Mouse (Mus musculus): Measurements from ENCODE around the gene Olfr1206. TPM values are rescaled to one million over a fixed set of nuclear protein-coding genes. Genes with fewer than 3 reads are reported as not detected.
A peak's percentile ranks its signal among the peaks of the same experiment; 100 is the strongest.

Olfr1206 gene
- polyA plus RNA-seq (2015; fragmentation: Nextera tagmentation; extraction: Ambion mirVana), result not detected in 2 replicates

DNA sequence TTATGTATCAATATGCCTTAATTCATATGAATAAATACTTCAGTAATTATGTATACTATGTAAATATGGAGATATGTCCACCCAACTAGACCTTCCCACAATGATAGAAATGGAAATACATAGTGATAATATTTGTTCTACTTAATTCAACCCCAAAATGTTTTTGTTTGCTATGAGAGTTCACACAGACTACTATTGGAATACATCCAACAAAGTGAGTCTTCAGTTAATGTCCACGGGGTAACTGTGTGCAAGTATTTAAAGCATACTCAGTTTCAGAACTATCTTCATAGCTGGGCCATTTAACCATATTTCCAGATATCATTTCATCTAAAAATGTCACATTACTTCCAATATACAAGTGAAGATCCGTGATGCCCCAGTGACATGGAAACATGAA is at the start of gene Olfr1206:
Olfr1206 (plus strand) TSS at position 301 of the 400 bp plus-strand sequence.
- H3K9ac ChIP-seq, result no peak within 1 kb of the TSS
- no peak for ATAC-seq
- no peak within 1 kb of the TSS for H3K4me3 ChIP-seq (replicated peaks)
- no peaks in the 10 kb centered on the region for H3K36me3 ChIP-seq
- 84% methylated on average over 2 of the region's 2 CpGs for WGBS
- no peaks in the 10 kb centered on the region for H3K9me3 ChIP-seq
- no peak within 1 kb of the TSS for H3K4me2 ChIP-seq (replicated peaks)
- no peaks in the 10 kb centered on the region for H3K4me1 ChIP-seq (replicated peaks)
- no peaks in the 10 kb centered on the region for H3K27me3 ChIP-seq (replicated peaks)
- H3K27ac ChIP-seq, result no peak within 1 kb of the TSS

DNA sequence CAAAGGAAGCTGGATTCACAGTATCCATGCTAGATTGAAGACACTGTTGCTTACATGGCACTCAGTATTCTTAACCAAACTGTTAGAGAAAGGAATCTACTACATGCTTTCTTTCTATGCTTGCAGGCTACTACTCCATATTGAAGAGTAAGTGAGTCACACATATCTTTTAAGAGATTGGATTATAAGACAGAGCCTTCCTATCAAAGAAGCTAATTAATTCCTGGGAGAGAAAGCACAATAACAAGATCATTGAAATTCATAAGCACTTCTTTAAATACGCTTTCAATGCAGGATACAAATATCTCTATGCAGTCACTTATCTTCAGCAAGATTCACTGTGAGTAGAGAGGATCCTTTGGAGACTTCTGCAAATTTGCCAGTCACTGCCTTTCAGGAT is 48.8 kb upstream of the Olfr1206 start, which contains the start of gene Olfr1202:
Olfr1202 (plus strand) TSS at position 301 of the 400 bp plus-strand sequence.
- 75% methylated on average over 1 of the region's 1 CpGs for WGBS
- H3K4me3 ChIP-seq (replicated peaks), result no peak within 1 kb of the TSS
- no peaks in the 10 kb centered on the region for H3K4me1 ChIP-seq (replicated peaks)
- H3K36me3 ChIP-seq, result no peaks in the 10 kb centered on the region
- H3K9me3 ChIP-seq, result no peaks in the 10 kb centered on the region
- H3K9ac ChIP-seq, result no peak within 1 kb of the TSS
- H3K4me2 ChIP-seq (replicated peaks), result no peak within 1 kb of the TSS
- ATAC-seq, result no peak
- no peak within 1 kb of the TSS for H3K27ac ChIP-seq
- H3K27me3 ChIP-seq (replicated peaks), result no peaks in the 10 kb centered on the region

DNA sequence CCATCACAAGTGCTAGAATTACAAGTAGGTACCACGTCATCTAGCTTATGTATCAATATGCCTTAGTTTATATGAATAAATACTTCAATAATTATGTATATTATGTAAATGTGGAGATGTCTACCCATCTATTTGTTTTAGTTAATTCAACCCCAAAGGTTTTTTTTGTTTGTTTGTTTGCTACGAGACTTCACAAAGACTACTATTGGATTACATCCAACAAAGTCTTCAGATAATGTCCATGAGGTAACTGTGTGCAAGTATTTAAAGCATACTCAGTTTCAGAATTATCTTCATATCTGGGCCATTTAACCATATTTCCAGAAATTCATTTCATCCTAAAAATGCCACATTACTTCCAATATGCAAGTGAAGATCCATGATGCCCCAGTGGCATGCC is 33.6 kb upstream of the Olfr1206 start, which contains the start of gene Olfr1205:
Olfr1205 (plus strand) TSS at position 301 of the 400 bp plus-strand sequence.
- H3K4me3 ChIP-seq (replicated peaks), result no peak within 1 kb of the TSS
- H3K4me2 ChIP-seq (replicated peaks), result no peak within 1 kb of the TSS
- ATAC-seq, result no peak
- H3K4me1 ChIP-seq (replicated peaks), result no peaks in the 10 kb centered on the region
- WGBS, result 88% methylated on average over 2 of the region's 2 CpGs
- no peaks in the 10 kb centered on the region for H3K27me3 ChIP-seq (replicated peaks)
- H3K9me3 ChIP-seq, result no peaks in the 10 kb centered on the region
- no peak within 1 kb of the TSS for H3K27ac ChIP-seq
- H3K36me3 ChIP-seq, result no peaks in the 10 kb centered on the region
- no peak within 1 kb of the TSS for H3K9ac ChIP-seq

DNA sequence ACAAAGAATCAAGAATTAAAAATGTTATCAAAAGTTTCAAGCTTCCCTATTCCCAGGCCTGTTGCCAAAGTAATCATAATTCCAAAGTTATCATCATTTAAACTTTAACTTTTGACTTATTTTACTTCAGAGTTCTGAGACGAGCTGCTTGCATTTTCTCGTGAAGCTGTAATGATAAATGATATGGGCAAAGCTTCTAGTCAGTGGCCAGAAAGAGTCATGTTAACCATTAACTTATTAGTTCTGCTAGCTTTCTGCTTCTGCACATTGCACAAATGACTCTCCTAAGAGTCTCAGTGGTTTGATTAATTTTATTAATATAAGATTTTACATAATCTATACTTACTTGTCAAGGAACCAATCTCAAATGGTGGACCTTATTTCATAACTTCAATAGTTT is 24.6 kb upstream of the Olfr1206 start:
- H3K36me3 ChIP-seq, result no peaks in the 10 kb centered on the region
- no peak overlapping the region for H3K9ac ChIP-seq
- peak; percentile 74 for ATAC-seq
- H3K4me2 ChIP-seq (replicated peaks), result no peak overlapping the region
- H3K27ac ChIP-seq, result no peak overlapping the region
- H3K4me1 ChIP-seq (replicated peaks), result no peaks in the 10 kb centered on the region
- no peaks in the 10 kb centered on the region for H3K27me3 ChIP-seq (replicated peaks)
- H3K4me3 ChIP-seq (replicated peaks), result no peak overlapping the region
- no peaks in the 10 kb centered on the region for H3K9me3 ChIP-seq
- 51% methylated on average over 2 of the region's 2 CpGs for WGBS

DNA sequence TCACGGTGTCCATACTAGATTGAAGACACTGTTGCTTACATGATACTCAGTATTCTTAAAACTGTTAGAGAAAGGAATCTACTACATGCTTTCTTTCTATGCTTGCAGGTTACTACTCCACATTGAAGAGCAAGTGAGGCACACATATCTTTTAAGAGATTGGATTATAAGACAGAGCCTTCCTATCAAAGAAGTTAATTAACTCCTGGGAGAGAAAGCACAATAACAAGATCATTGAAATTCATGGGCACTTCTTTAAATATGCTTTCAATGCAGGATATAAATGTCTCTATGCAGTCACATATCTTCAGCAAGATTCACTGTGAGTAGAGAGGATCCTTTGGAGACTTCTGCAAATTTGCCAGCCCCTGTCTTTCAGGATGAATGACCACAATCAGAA is 14.0 kb upstream of the Olfr1206 start, which contains the start of gene Olfr1204:
Olfr1204 (plus strand) TSS at position 301 of the 400 bp plus-strand sequence.
- Histone ChIP-seq H3K27me3 (replicated peaks) (no peaks in the 10 kb centered on the region), H3K4me1 (replicated peaks) (no peaks in the 10 kb centered on the region), H3K27ac (no peak within 1 kb of the TSS), H3K4me2 (replicated peaks) (no peak within 1 kb of the TSS), H3K9me3 (no peaks in the 10 kb centered on the region), H3K4me3 (replicated peaks) (no peak within 1 kb of the TSS), H3K9ac (no peak within 1 kb of the TSS), H3K36me3 (no peaks in the 10 kb centered on the region)
- WGBS, result 92% methylated on average over 1 of the region's 1 CpGs
- no peak for ATAC-seq

DNA sequence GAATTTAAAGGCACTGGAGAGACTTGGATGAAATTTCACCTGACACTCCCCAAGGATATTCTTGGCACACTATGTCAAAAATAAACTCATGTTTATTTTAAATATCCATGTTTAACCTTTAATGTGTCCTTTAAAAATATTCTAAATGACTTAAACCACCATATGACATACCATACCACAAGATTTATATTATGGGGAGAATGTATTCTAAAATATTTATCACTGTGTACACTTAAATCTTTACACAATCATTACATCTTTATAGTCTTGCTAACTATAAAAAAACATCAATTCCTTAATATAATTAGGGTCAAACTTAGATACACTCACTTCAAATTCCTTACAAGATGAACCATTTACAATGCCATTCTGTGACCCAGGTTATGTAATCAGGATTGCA is 39.2 kb downstream of the Olfr1206 start, which contains the start of gene Olfr1208:
Olfr1208 (minus strand) TSS at position 101 of the 400 bp plus-strand sequence.
- H3K9me3 ChIP-seq, result no peaks in the 10 kb centered on the region
- no peaks in the 10 kb centered on the region for H3K4me1 ChIP-seq (replicated peaks)

DNA sequence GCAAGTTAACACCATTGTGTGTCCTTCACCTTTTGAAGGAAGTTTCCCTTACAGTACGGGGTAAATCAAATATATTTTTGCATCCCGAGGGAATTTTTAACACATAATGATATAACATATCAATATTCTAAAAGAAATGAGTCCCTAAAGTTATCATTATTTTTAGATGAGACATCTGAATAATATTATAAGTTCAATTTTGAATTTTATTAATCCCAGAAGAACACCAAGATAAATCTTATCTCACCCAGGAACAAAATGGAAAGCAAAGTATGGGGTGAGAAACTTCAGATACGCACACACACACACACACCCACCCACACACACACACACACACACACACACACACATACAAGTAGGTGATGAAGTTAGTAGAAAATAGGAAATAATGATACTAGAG is 52.0 kb downstream of the Olfr1206 start, which contains the start of gene Olfr1209:
Olfr1209 (minus strand) TSS at position 101 of the 400 bp plus-strand sequence.
- ATAC-seq, result no peak
- WGBS, result 90% methylated on average over 3 of the region's 3 CpGs
- no peak within 1 kb of the TSS for H3K4me3 ChIP-seq (replicated peaks)

More for the DNA sequence above, 39.2 kb downstream of the Olfr1206 start, which contains the start of gene Olfr1208:
- no peak within 1 kb of the TSS for H3K9ac ChIP-seq
- no peak for ATAC-seq
- no peak within 1 kb of the TSS for H3K4me3 ChIP-seq (replicated peaks)
- no peak within 1 kb of the TSS for H3K27ac ChIP-seq
- H3K27me3 ChIP-seq (replicated peaks), result no peaks in the 10 kb centered on the region
- H3K4me2 ChIP-seq (replicated peaks), result no peak within 1 kb of the TSS
- H3K36me3 ChIP-seq, result no peaks in the 10 kb centered on the region

More for the DNA sequence above, 52.0 kb downstream of the Olfr1206 start, which contains the start of gene Olfr1209:
- Histone ChIP-seq H3K27ac (no peak within 1 kb of the TSS), H3K9me3 (no peaks in the 10 kb centered on the region), H3K9ac (no peak within 1 kb of the TSS), H3K4me2 (replicated peaks) (no peak within 1 kb of the TSS), H3K36me3 (no peaks in the 10 kb centered on the region), H3K27me3 (replicated peaks) (no peaks in the 10 kb centered on the region), H3K4me1 (replicated peaks) (no peaks in the 10 kb centered on the region)

Other genes starting within 250 kb of the Olfr1206 start
- not detected in 2 replicates for gene Olfr1191-ps1, start 222.7 kb upstream of the Olfr1206 start, polyA plus RNA-seq (2015; fragmentation: Nextera tagmentation; extraction: Ambion mirVana)
- not detected in 2 replicates for gene Olfr1192-ps1, start 214.7 kb upstream of the Olfr1206 start, polyA plus RNA-seq (2015; fragmentation: Nextera tagmentation; extraction: Ambion mirVana)
- not detected in 2 replicates for gene Olfr1193, start 187.6 kb upstream of the Olfr1206 start, polyA plus RNA-seq (2015; fragmentation: Nextera tagmentation; extraction: Ambion mirVana)
- not detected in 2 replicates for gene Olfr1195, start 174.0 kb upstream of the Olfr1206 start, polyA plus RNA-seq (2015; fragmentation: Nextera tagmentation; extraction: Ambion mirVana)
- gene Olfr1196, start 158.6 kb upstream of the Olfr1206 start, polyA plus RNA-seq (2015; fragmentation: Nextera tagmentation; extraction: Ambion mirVana), result not detected in 2 replicates
- gene Olfr1197, start 130.9 kb upstream of the Olfr1206 start, polyA plus RNA-seq (2015; fragmentation: Nextera tagmentation; extraction: Ambion mirVana), result not detected in 2 replicates
- not detected in 2 replicates for gene Olfr1198, start 111.9 kb upstream of the Olfr1206 start, polyA plus RNA-seq (2015; fragmentation: Nextera tagmentation; extraction: Ambion mirVana)
- gene Olfr1199, start 102.8 kb upstream of the Olfr1206 start, polyA plus RNA-seq (2015; fragmentation: Nextera tagmentation; extraction: Ambion mirVana), result not detected in 2 replicates
- not detected in 2 replicates for gene Olfr1200, start 92.7 kb upstream of the Olfr1206 start, polyA plus RNA-seq (2015; fragmentation: Nextera tagmentation; extraction: Ambion mirVana)
- gene Olfr1201, start 70.2 kb upstream of the Olfr1206 start, polyA plus RNA-seq (2015; fragmentation: Nextera tagmentation; extraction: Ambion mirVana), result not detected in 2 replicates
- not detected in 2 replicates for gene Olfr1202, start 48.7 kb upstream of the Olfr1206 start, polyA plus RNA-seq (2015; fragmentation: Nextera tagmentation; extraction: Ambion mirVana)
- gene Olfr1205, start 33.5 kb upstream of the Olfr1206 start, polyA plus RNA-seq (2015; fragmentation: Nextera tagmentation; extraction: Ambion mirVana), result not detected in 2 replicates
- gene Olfr1204, start 13.9 kb upstream of the Olfr1206 start, polyA plus RNA-seq (2015; fragmentation: Nextera tagmentation; extraction: Ambion mirVana), result not detected in 2 replicates
- not detected in 2 replicates for gene Olfr1208, start 39.1 kb downstream of the Olfr1206 start, polyA plus RNA-seq (2015; fragmentation: Nextera tagmentation; extraction: Ambion mirVana)
- not detected in 2 replicates for gene Olfr1209, start 51.9 kb downstream of the Olfr1206 start, polyA plus RNA-seq (2015; fragmentation: Nextera tagmentation; extraction: Ambion mirVana)
- not detected in 2 replicates for gene Olfr1211, start 74.9 kb downstream of the Olfr1206 start, polyA plus RNA-seq (2015; fragmentation: Nextera tagmentation; extraction: Ambion mirVana)
- gene Olfr1212, start 90.7 kb downstream of the Olfr1206 start, polyA plus RNA-seq (2015; fragmentation: Nextera tagmentation; extraction: Ambion mirVana), result not detected in 2 replicates
- not detected in 2 replicates for gene Gm13762, start 117.0 kb downstream of the Olfr1206 start, polyA plus RNA-seq (2015; fragmentation: Nextera tagmentation; extraction: Ambion mirVana)
- not detected in 2 replicates for gene Olfr1214, start 129.4 kb downstream of the Olfr1206 start, polyA plus RNA-seq (2015; fragmentation: Nextera tagmentation; extraction: Ambion mirVana)
- not detected in 2 replicates for gene Olfr1215, start 143.7 kb downstream of the Olfr1206 start, polyA plus RNA-seq (2015; fragmentation: Nextera tagmentation; extraction: Ambion mirVana)
- gene Olfr1216, start 155.1 kb downstream of the Olfr1206 start, polyA plus RNA-seq (2015; fragmentation: Nextera tagmentation; extraction: Ambion mirVana), result not detected in 2 replicates
- gene Olfr1217, start 168.8 kb downstream of the Olfr1206 start, polyA plus RNA-seq (2015; fragmentation: Nextera tagmentation; extraction: Ambion mirVana), result not detected in 2 replicates
- gene Olfr1218, start 198.0 kb downstream of the Olfr1206 start, polyA plus RNA-seq (2015; fragmentation: Nextera tagmentation; extraction: Ambion mirVana), result not detected in 2 replicates
- not detected in 2 replicates for gene Olfr1219, start 220.3 kb downstream of the Olfr1206 start, polyA plus RNA-seq (2015; fragmentation: Nextera tagmentation; extraction: Ambion mirVana)
- not detected in 2 replicates for gene Olfr1220, start 243.6 kb downstream of the Olfr1206 start, polyA plus RNA-seq (2015; fragmentation: Nextera tagmentation; extraction: Ambion mirVana)

Data from intestine, embryonic 15.5 days (tissue).